Mouse (Mus musculus): ENCODE data around the gene Wwc1. TPM values are rescaled to one million over a fixed set of nuclear protein-coding genes. Genes with fewer than 3 reads are reported as not detected.

Wwc1 gene
- total RNA-seq (2014; rRNA removed) (11.3 and 15.7 TPM in 2 replicates), polyA plus RNA-seq (2012; rRNA removed) (25.0 and 32.7 TPM in 2 replicates)

DNA sequence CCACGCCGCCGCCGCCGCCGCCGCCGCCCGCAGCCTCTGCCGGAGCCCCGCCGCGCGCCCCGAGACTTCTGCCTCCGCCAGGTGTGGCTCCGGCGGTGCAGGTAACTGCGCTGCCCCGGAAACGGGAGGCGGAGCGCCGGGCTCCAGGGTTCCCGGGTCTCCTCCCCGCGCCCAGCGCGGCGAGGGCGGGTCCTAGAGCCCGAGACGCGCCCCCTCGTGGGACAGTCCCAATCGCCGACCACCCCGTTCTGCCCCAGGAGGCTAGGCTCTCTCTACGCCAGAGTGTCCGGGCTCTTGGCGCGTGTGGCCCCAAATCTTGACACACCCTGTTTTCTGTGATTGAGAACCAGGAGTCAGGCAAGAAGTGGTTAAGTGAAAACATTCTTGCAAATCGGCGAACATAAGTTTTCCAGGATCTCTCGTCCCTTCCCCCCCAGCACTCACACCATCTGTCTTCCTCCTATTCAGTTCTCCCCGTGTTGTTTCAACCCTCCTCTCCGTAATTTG, at the start of gene Wwc1:
TSS of gene Wwc1 (minus strand) at position 117 of the 507 bp plus-strand sequence.
- Histone ChIP-seq H3K4me3 (ENCODE audit: insufficient read depth, low read depth, low read length) (peak within 1 kb of the TSS; percentile 93), H3K27me3 (ENCODE audit: control insufficient read depth, insufficient read depth, low read length) (no peaks in the 10 kb centered on the region), H3K9ac (ENCODE audit: low read depth, low read length) (peak within 1 kb of the TSS; percentile 89), H3K79me2 (ENCODE audit: control insufficient read depth, insufficient read depth, low read length) (peaks cover 22% of the 10 kb centered on the region), H3K27ac (replicated peaks; ENCODE audit: insufficient read depth, low read depth, low read length) (peak within 1 kb of the TSS; percentile 76), H3K4me1 (ENCODE audit: control insufficient read depth, insufficient read depth, low read length) (peaks cover 29% of the 10 kb centered on the region), H3K36me3 (ENCODE audit: control insufficient read depth, insufficient read depth, low read length) (no peaks in the 10 kb centered on the region)
- TF ChIP-seq CTCF (IDR thresholded peaks at IDR 0.05; ENCODE audit: low read depth, low read length): no peak
- 0 out of 2 replicates have a peak, but pooled peaks have one; percentile 25 for TF ChIP-seq POLR2A (IDR thresholded peaks at IDR 0.05; ENCODE audit: extremely low read depth, insufficient read depth, low read length)
- under 1% methylated on average over 39 of the region's 47 CpGs for WGBS
- DNase-seq (ENCODE audit: extremely low read depth, low read depth, low spot score): peak; percentile 39

DNA sequence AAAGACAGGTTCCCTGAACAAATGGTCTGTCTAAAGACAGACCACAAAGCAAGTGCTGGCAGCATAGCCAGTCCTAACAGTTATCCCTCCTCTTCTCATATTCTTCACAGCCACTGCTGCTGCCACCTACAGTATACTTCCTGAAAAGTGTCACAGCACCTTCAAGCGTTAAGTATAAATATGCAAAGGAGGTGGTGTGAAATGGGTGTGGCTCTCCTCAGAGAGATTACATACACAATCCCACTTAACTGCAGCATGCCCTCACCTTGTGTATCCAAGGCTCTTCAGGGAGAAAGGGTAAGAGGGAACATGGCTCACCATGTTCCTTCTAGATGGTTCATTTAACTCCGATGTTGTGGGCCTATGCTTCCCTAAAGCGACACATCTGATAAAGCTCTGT, 39.7 kb upstream of the Wwc1 start:
- no peak for DNase-seq (ENCODE audit: extremely low read depth, low read depth, low spot score)
- WGBS: 59% methylated on average over 3 of the region's 3 CpGs
- H3K36me3 ChIP-seq (ENCODE audit: control insufficient read depth, insufficient read depth, low read length): no peaks in the 10 kb centered on the region
- no peak overlapping the region for H3K4me3 ChIP-seq (ENCODE audit: insufficient read depth, low read depth, low read length)
- no peaks in the 10 kb centered on the region for H3K79me2 ChIP-seq (ENCODE audit: control insufficient read depth, insufficient read depth, low read length)
- no peaks in the 10 kb centered on the region for H3K4me1 ChIP-seq (ENCODE audit: control insufficient read depth, insufficient read depth, low read length)
- no peak overlapping the region for H3K9ac ChIP-seq (ENCODE audit: low read depth, low read length)
- H3K27me3 ChIP-seq (ENCODE audit: control insufficient read depth, insufficient read depth, low read length): no peaks in the 10 kb centered on the region; the same call in 1 of the 2 replicates
- no peak overlapping the region for H3K27ac ChIP-seq (replicated peaks; ENCODE audit: insufficient read depth, low read depth, low read length)
- TF ChIP-seq CTCF (IDR thresholded peaks at IDR 0.05; ENCODE audit: low read depth, low read length) (no peak), POLR2A (IDR thresholded peaks at IDR 0.05; ENCODE audit: extremely low read depth, insufficient read depth, low read length) (no peak)

DNA sequence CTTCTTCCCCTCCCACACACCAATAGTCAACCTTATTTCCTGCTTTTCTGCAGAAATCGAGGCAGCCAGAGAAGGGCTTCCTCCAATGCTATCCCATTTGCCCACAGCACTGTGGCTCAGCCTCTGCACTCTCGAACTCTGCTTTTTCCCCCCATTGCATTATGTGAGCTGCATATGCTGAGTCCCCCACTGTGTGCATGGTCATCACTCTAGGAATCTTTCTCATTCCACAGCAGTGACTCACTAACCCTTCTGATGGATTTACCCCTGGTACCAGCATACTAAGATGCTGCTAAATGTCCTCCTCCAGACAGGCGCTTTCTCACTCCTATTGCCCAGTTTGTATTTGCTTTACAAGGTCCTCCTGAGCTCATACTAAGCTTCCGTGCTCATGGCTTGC, 32.9 kb upstream of the Wwc1 start:
- Histone ChIP-seq H3K4me1 (ENCODE audit: control insufficient read depth, insufficient read depth, low read length) (no peaks in the 10 kb centered on the region), H3K27me3 (ENCODE audit: control insufficient read depth, insufficient read depth, low read length) (no peaks in the 10 kb centered on the region; the same call in 1 of the 2 replicates), H3K79me2 (ENCODE audit: control insufficient read depth, insufficient read depth, low read length) (no peaks in the 10 kb centered on the region), H3K36me3 (ENCODE audit: control insufficient read depth, insufficient read depth, low read length) (no peaks in the 10 kb centered on the region), H3K4me3 (ENCODE audit: insufficient read depth, low read depth, low read length) (no peak overlapping the region), H3K9ac (ENCODE audit: low read depth, low read length) (no peak overlapping the region), H3K27ac (replicated peaks; ENCODE audit: insufficient read depth, low read depth, low read length) (no peak overlapping the region)
- TF ChIP-seq POLR2A (IDR thresholded peaks at IDR 0.05; ENCODE audit: extremely low read depth, insufficient read depth, low read length) (no peak), CTCF (IDR thresholded peaks at IDR 0.05; ENCODE audit: low read depth, low read length) (no peak)
- WGBS: 68% methylated on average over 4 of the region's 4 CpGs
- DNase-seq (ENCODE audit: extremely low read depth, low read depth, low spot score): no peak

DNA sequence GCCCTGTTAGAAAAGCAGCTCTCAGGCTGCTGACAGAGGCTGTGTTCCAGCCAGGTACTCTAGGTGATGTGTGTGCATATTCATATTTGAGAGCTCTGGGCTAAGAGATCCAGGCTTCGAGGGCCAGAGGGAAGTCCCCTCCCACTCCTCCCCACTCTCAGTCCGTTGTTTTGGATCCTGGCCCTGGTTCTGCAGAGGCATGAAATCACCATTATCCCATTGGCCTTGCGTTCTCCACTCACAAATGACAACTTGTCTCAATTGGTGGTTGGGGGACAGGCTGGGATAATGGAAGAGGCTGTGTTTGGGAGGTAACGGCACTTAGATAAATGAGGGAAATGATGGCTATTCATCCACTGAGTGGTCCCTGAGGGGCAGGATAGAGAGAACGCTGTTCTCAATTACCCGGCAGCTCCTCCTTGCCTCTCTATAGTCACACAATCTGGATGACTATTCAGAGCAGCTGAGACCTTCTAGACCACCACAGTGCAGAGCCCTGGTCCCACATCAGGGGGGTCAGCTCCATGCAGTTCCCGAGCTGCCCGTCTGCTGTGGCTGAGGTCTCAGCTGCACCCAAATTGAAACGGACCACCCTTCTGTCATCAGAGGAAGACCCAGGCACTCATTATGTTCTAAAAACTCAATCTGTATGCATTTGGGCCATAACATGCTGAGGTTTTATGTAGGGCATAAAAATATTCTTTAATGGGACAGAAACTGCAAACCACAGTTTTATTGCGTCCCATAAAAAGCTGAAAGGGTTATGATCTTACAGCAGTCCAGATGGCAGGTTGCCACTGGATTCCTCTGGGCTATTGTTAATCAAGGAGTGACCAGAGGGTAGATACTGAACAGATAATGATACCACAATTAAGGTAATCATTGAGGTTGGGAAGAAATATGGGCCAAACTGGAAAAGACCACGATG, 29.2 kb upstream of the Wwc1 start:
- no peaks in the 10 kb centered on the region for H3K79me2 ChIP-seq (ENCODE audit: control insufficient read depth, insufficient read depth, low read length)
- WGBS: 89% methylated on average over 11 of the region's 11 CpGs
- H3K4me3 ChIP-seq (ENCODE audit: insufficient read depth, low read depth, low read length): no peak overlapping the region
- H3K27ac ChIP-seq (replicated peaks; ENCODE audit: insufficient read depth, low read depth, low read length): no peak overlapping the region
- DNase-seq (ENCODE audit: extremely low read depth, low read depth, low spot score): no peak
- H3K9ac ChIP-seq (ENCODE audit: low read depth, low read length): no peak overlapping the region
- H3K36me3 ChIP-seq (ENCODE audit: control insufficient read depth, insufficient read depth, low read length): no peaks in the 10 kb centered on the region
- no peak for TF ChIP-seq CTCF (IDR thresholded peaks at IDR 0.05; ENCODE audit: low read depth, low read length)
- H3K27me3 ChIP-seq (ENCODE audit: control insufficient read depth, insufficient read depth, low read length): no peaks in the 10 kb centered on the region
- no peaks in the 10 kb centered on the region for H3K4me1 ChIP-seq (ENCODE audit: control insufficient read depth, insufficient read depth, low read length)

DNA sequence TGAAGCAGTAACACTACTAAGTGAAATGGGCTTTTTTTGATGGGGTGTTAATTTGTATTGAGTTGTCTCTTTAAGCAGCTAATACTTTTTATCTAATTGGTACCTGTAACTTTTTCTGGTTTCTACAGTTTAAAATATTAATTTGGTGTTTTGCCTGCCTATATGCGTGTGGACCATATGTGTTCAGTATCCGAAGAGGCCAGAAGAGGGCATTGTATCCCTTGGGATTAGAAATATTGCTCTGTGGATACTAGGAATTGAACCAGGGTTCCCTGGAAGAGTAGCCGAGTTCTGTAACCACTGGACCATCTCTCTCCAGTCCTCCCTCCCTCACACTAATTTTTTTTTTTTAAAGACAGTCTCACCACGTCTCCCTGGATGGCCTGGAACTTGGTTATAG, 22.6 kb upstream of the Wwc1 start:
- DNase-seq (ENCODE audit: extremely low read depth, low read depth, low spot score): no peak
- Histone ChIP-seq H3K36me3 (ENCODE audit: control insufficient read depth, insufficient read depth, low read length) (no peaks in the 10 kb centered on the region), H3K4me1 (ENCODE audit: control insufficient read depth, insufficient read depth, low read length) (no peaks in the 10 kb centered on the region; the same call in 1 of the 2 replicates), H3K27ac (replicated peaks; ENCODE audit: insufficient read depth, low read depth, low read length) (no peak overlapping the region), H3K4me3 (ENCODE audit: insufficient read depth, low read depth, low read length) (no peak overlapping the region), H3K9ac (ENCODE audit: low read depth, low read length) (no peak overlapping the region), H3K27me3 (ENCODE audit: control insufficient read depth, insufficient read depth, low read length) (no peaks in the 10 kb centered on the region), H3K79me2 (ENCODE audit: control insufficient read depth, insufficient read depth, low read length) (no peaks in the 10 kb centered on the region)
- WGBS: 42% methylated on average over 4 of the region's 4 CpGs
- TF ChIP-seq POLR2A (IDR thresholded peaks at IDR 0.05; ENCODE audit: extremely low read depth, insufficient read depth, low read length) (no peak), CTCF (IDR thresholded peaks at IDR 0.05; ENCODE audit: low read depth, low read length) (no peak)

Data from liver, adult 2 months (tissue).